Mouse (Mus musculus) midbrain, embryonic 11.5 days (tissue): Measurements from ENCODE around the gene Mcm3. TPM values are rescaled to one million over a fixed set of nuclear protein-coding genes. Genes with fewer than 3 reads are reported as not detected.

ENCODE experiments used
- ATAC-seq: fragments of 200-750 bp; cut with Nextera tagmentation; 2 replicates; pipeline ENCODE4 v1.8.0; 2017; ENCODE audit warnings: moderate TSS enrichment, moderate library complexity; ENCODE audit not compliant: low FRiP score
- DNase-seq: peaks from one replicate; pipeline ENCODE4 v3.0.0; 2015; ENCODE audit warnings: low spot score; ENCODE audit errors: missing footprints
- H3K27ac ChIP-seq: fragments of 300-500 bp; sonication (generic); 2 replicates; pipeline ENCODE4 v1.5.1; 2014; ENCODE audit warnings: low read depth, low read length
- H3K27me3 ChIP-seq: fragments of 300-500 bp; sonication (generic); 2 replicates; pipeline ENCODE4 v1.6.1; 2014; ENCODE audit warnings: mild to moderate bottlenecking, low read length, moderate library complexity, mixed read lengths; ENCODE audit not compliant: control insufficient read depth, insufficient read depth
- H3K36me3 ChIP-seq: fragments of 300-500 bp; sonication (generic); 2 replicates; pipeline ENCODE4 v1.6.1; 2014; ENCODE audit warnings: mild to moderate bottlenecking, low read length, moderate library complexity, mixed read lengths; ENCODE audit not compliant: control insufficient read depth, insufficient read depth
- H3K4me1 ChIP-seq: fragments of 300-500 bp; sonication (generic); 2 replicates; pipeline ENCODE4 v1.6.1; 2014; ENCODE audit warnings: low read length; ENCODE audit not compliant: control insufficient read depth, insufficient read depth
- H3K4me2 ChIP-seq: fragments of 300-500 bp; sonication (generic); 2 replicates; pipeline ENCODE4 v1.6.1; 2014; ENCODE audit warnings: mild to moderate bottlenecking, moderate library complexity
- H3K4me3 ChIP-seq: fragments of 300-500 bp; sonication (generic); 2 replicates; pipeline ENCODE4 v1.5.1; 2014; ENCODE audit warnings: low read depth, low read length
- H3K9ac ChIP-seq: fragments of 300-500 bp; sonication (generic); 2 replicates; pipeline ENCODE4 v1.6.1; 2014; ENCODE audit warnings: low read length
- H3K9me3 ChIP-seq: fragments of 300-500 bp; sonication (generic); 2 replicates; pipeline ENCODE4 v1.6.1; 2016; ENCODE audit warnings: low read length; ENCODE audit not compliant: control insufficient read depth
- WGBS: fragments of 180-500 bp; shearing (Covaris S2); extraction: QIAGEN DNeasy Blood & Tissue Kit; methylation state at CpG from one replicate; pipeline ENCODE4 v1.1.7; 2014; 5-methylcytosine and 5-hydroxymethylcytosine counted together
- polyA plus RNA-seq: library from polyadenylated mRNA; unstranded; fragments of >200 nt; fragmentation: Nextera tagmentation; extraction: Ambion mirVana; gene quantifications from 2 replicates; pipeline ENCODE4 v1.2.1, GENCODE M21; 2014

Mcm3 gene
- polyA plus RNA-seq, 1 experiment from 2014 or later, result 210 TPM

- Histone ChIP-seq H3K4me2 (no peak overlapping the region), H3K4me1 (no peaks in the 10 kb centered on the region), H3K27ac (no peak overlapping the region), H3K9ac (no peak overlapping the region), H3K9me3 (no peaks in the 10 kb centered on the region), H3K4me3 (no peak overlapping the region), H3K36me3 (no peaks in the 10 kb centered on the region), H3K27me3 (no peaks in the 10 kb centered on the region)
- DNase-seq (peak; percentile 64), ATAC-seq (no peak)
- WGBS, result 88% methylated on average over 3 of the region's 3 CpGs
These were observed 16.5 kb upstream of the Mcm3 start for GRCm38 (mm10) chr1:20836551-20837125.

- no peak overlapping the region for H3K27ac ChIP-seq
- no peak overlapping the region for H3K9ac ChIP-seq
- ATAC-seq (no peak), DNase-seq (no peak)
- H3K27me3 ChIP-seq, result no peaks in the 10 kb centered on the region
- no peak overlapping the region for H3K4me2 ChIP-seq
- H3K36me3 ChIP-seq, result no peaks in the 10 kb centered on the region
- WGBS, result 85% methylated on average over 4 of the region's 4 CpGs
- H3K9me3 ChIP-seq, result no peaks in the 10 kb centered on the region
- no peaks in the 10 kb centered on the region for H3K4me1 ChIP-seq
- H3K4me3 ChIP-seq, result no peak overlapping the region
These were observed 13.0 kb upstream of the Mcm3 start for GRCm38 (mm10) chr1:20833141-20833511.

GRCm38 (mm10) chr1:20832473-20833140 is 12.5 kb upstream of the Mcm3 start:
- Histone ChIP-seq H3K4me2 (no peak overlapping the region), H3K36me3 (no peaks in the 10 kb centered on the region), H3K4me3 (no peak overlapping the region), H3K9ac (no peak overlapping the region), H3K27ac (no peak overlapping the region), H3K27me3 (no peaks in the 10 kb centered on the region), H3K9me3 (no peaks in the 10 kb centered on the region), H3K4me1 (no peaks in the 10 kb centered on the region)
- ATAC-seq (no peak), DNase-seq (peak; percentile 75)
- WGBS, result 73% methylated on average over 5 of the region's 5 CpGs

GRCm38 (mm10) chr1:20830546-20830945 is 10.4 kb upstream of the Mcm3 start:
- Histone ChIP-seq H3K27ac (no peak overlapping the region), H3K9me3 (no peaks in the 10 kb centered on the region), H3K9ac (no peak overlapping the region), H3K4me3 (no peak overlapping the region), H3K36me3 (no peaks in the 10 kb centered on the region), H3K4me2 (no peak overlapping the region), H3K27me3 (no peaks in the 10 kb centered on the region), H3K4me1 (no peaks in the 10 kb centered on the region)
- ATAC-seq (no peak), DNase-seq (peak; percentile 51)
- 92% methylated on average over 1 of the region's 1 CpGs for WGBS

DNA sequence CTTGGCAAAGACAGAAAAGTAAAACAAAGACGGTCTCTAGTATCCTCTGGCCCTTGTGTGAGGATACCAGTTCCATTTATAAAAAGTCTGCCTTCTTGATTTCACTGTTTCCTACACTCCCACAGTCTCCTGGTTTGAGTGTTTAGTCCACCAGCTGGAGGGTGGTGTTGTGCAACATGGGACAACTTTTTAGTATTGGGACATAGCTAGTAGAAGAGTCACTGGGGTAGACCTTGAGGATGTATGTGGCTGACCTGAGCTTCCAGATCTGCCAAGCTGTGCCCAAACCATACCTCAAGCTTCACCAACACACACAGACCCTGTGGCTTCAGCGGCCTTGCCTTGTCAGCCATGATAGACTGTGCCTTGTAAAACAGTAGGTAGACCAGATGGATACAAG is 7.9 kb upstream of the Mcm3 start:
- H3K36me3 ChIP-seq, result no peaks in the 10 kb centered on the region
- no peak overlapping the region for H3K27ac ChIP-seq
- no peak for ATAC-seq
- 89% methylated on average over 2 of the region's 2 CpGs for WGBS
- no peaks in the 10 kb centered on the region for H3K27me3 ChIP-seq
- no peak overlapping the region for H3K4me3 ChIP-seq
- no peak overlapping the region for H3K9ac ChIP-seq
- H3K4me1 ChIP-seq, result no peaks in the 10 kb centered on the region; the same call in 1 of the 2 replicates
- peak; percentile 39 for DNase-seq
- H3K9me3 ChIP-seq, result no peaks in the 10 kb centered on the region
- no peak overlapping the region for H3K4me2 ChIP-seq

DNA sequence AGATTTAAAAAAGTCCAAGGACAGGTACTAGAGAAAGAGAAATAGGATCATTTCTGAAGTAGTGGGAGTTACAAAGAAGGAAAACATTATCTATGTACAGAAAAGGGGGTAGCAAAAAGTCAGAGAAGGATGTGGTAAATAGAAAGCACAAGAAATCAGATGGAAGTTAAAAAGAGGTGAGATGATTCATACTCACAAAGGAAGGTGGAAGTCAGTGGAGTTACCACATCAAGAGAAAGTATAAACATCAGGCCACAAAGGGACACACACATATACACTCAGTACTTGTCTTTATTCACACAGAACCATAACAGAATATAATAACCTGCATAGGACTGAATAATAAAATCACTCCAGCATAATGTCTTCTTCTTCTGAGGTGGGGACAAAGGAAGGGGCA is 4.9 kb upstream of the Mcm3 start:
- Histone ChIP-seq H3K36me3 (no peaks in the 10 kb centered on the region), H3K27me3 (no peaks in the 10 kb centered on the region), H3K4me2 (no peak overlapping the region), H3K4me1 (no peaks in the 10 kb centered on the region; the same call in 1 of the 2 replicates), H3K4me3 (no peak overlapping the region), H3K27ac (no peak overlapping the region), H3K9ac (no peak overlapping the region), H3K9me3 (no peaks in the 10 kb centered on the region)
- DNase-seq, result peak; percentile 10
- ATAC-seq, result no peak

DNA sequence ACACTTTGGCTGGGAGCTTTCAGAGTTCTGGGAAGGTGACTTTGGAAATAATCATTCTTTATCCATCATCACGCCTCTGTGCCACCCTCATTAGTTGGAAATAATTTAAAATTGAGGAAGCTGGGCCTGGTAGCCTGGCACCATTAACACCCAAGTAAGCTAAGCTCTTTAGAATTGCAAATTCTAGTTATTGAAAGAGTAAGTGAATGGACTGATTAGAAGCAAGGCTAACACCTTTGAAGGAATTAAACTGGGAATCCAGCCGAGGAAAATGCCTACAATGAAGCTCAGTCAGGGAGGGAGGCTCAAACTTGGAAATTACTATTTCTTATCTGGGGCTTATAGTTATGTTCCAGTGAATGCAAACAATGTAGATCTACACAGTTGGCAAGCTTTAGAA is 3.8 kb upstream of the Mcm3 start:
- peak; percentile 73 for DNase-seq
- no peak for ATAC-seq
- no peaks in the 10 kb centered on the region for H3K27me3 ChIP-seq
- 19% methylated on average over 2 of the region's 2 CpGs for WGBS
- H3K36me3 ChIP-seq, result no peaks in the 10 kb centered on the region
- H3K9me3 ChIP-seq, result no peaks in the 10 kb centered on the region
- no peak overlapping the region for H3K4me3 ChIP-seq
- no peak overlapping the region for H3K9ac ChIP-seq
- H3K27ac ChIP-seq, result no peak overlapping the region
- no peak overlapping the region for H3K4me2 ChIP-seq
- H3K4me1 ChIP-seq, result no peaks in the 10 kb centered on the region; the same call in 1 of the 2 replicates

- Histone ChIP-seq H3K27me3 (no peaks in the 10 kb centered on the region), H3K27ac (no peak overlapping the region), H3K4me3 (no peak overlapping the region), H3K9me3 (no peaks in the 10 kb centered on the region), H3K4me1 (peaks cover 3% of the 10 kb centered on the region), H3K36me3 (no peaks in the 10 kb centered on the region), H3K4me2 (no peak overlapping the region), H3K9ac (no peak overlapping the region)
- ATAC-seq, result no peak
- DNase-seq, result peak; percentile 53
- WGBS, result 47% methylated on average over 4 of the region's 4 CpGs
These were observed 3.4 kb upstream of the Mcm3 start for GRCm38 (mm10) chr1:20823471-20823870.

DNA sequence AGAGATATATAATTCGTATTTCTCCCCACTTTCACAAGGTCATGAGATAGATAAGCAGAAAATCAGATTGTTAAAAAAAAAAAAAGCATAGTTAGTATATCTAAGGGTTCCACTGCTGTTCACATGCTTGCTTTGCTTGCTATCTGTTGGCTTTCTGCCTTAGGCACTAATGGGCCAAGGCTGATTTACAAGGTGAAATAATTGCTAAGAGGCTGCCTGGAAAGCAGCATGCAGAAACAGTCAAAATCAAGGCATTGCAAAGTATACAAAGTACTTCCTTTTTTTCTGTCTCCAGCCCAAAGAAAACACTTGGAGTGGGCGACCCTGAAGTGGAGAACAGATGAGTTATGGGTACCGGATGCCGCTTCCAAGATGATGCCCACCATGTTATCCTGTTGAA is 847 bp upstream of the Mcm3 start:
- ATAC-seq (no peak), DNase-seq (peak; percentile 74)
- no peaks in the 10 kb centered on the region for H3K27me3 ChIP-seq
- 84% methylated on average over 4 of the region's 4 CpGs for WGBS
- H3K27ac ChIP-seq, result no peak overlapping the region
- no peak overlapping the region for H3K4me2 ChIP-seq
- no peak overlapping the region for H3K4me3 ChIP-seq
- no peak overlapping the region for H3K9ac ChIP-seq
- H3K36me3 ChIP-seq, result peaks cover 4% of the 10 kb centered on the region; the same call in 1 of the 2 replicates
- H3K4me1 ChIP-seq, result peaks cover 8% of the 10 kb centered on the region
- H3K9me3 ChIP-seq, result no peaks in the 10 kb centered on the region
